Mouse (Mus musculus): ENCODE results near the gene Rab11fip3. TPM values are rescaled to one million over a fixed set of nuclear protein-coding genes. Genes with fewer than 3 reads are reported as not detected.
A peak's percentile ranks its signal among the peaks of the same experiment; 100 is the strongest.

Rab11fip3 gene
- polyA plus RNA-seq, 1 experiment from 2014 or later, result 31.0 TPM

GRCm38 (mm10) chr17:26021728-26022341 is 47.5 kb downstream of the Rab11fip3 start:
- no peak overlapping the region for H3K9ac ChIP-seq
- H3K27ac ChIP-seq (replicated peaks), result no peak overlapping the region
- ATAC-seq (ENCODE audit: low FRiP score, low read depth), result no peak
- no peak overlapping the region for H3K4me3 ChIP-seq
- H3K9me3 ChIP-seq, result no peaks in the 10 kb centered on the region
- WGBS, result 93% methylated on average over 9 of the region's 9 CpGs
- H3K27me3 ChIP-seq, result no peaks in the 10 kb centered on the region
- peaks cover 10% of the 10 kb centered on the region; the same call in 1 of the 2 replicates for H3K36me3 ChIP-seq
- no peaks in the 10 kb centered on the region for H3K4me1 ChIP-seq (replicated peaks)
- H3K4me2 ChIP-seq, result no peak overlapping the region

DNA sequence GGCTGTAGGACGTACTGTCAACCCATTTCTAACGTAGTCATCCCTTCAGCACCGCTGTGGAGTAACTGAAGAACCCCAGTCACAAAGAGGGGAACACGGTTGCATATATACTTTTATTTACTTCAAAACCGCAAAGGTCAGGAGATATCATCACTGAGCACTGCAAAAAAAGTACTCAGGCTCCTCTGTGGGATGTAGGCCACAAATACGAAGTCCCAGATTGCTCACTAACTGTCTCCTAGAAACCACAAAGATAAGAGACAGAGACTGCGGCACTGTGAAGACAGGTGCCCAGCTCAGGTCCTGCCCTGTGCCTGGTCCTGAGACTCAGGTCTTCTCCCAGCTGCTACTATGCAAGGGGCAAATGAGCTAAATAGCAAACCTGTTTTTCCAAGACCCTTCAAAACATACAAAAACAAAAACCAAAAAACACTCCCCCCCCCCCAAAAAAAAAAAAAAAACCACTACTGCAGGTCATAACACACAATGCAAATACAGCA is 48.5 kb downstream of the Rab11fip3 start:
- Histone ChIP-seq H3K36me3 (peaks cover 8% of the 10 kb centered on the region; the same call in 1 of the 2 replicates), H3K27me3 (no peaks in the 10 kb centered on the region), H3K4me2 (no peak overlapping the region), H3K9ac (no peak overlapping the region), H3K9me3 (no peaks in the 10 kb centered on the region), H3K4me3 (no peak overlapping the region), H3K4me1 (replicated peaks) (no peaks in the 10 kb centered on the region), H3K27ac (replicated peaks) (no peak overlapping the region)
- ATAC-seq (ENCODE audit: low FRiP score, low read depth), result no peak
- WGBS, result 94% methylated on average over 7 of the region's 7 CpGs

- WGBS, result 83% methylated on average over 3 of the region's 3 CpGs
- Histone ChIP-seq H3K4me3 (no peak overlapping the region), H3K36me3 (peaks cover 18% of the 10 kb centered on the region), H3K9me3 (no peaks in the 10 kb centered on the region), H3K9ac (no peak overlapping the region), H3K4me2 (no peak overlapping the region), H3K27ac (replicated peaks) (no peak overlapping the region), H3K4me1 (replicated peaks) (no peaks in the 10 kb centered on the region), H3K27me3 (no peaks in the 10 kb centered on the region)
- ATAC-seq (ENCODE audit: low FRiP score, low read depth), result no peak
These were observed 51.0 kb downstream of the Rab11fip3 start for GRCm38 (mm10) chr17:26018388-26018787.

- Histone ChIP-seq H3K27me3 (no peaks in the 10 kb centered on the region), H3K9ac (no peak overlapping the region), H3K4me3 (no peak overlapping the region), H3K4me1 (replicated peaks) (no peaks in the 10 kb centered on the region), H3K9me3 (no peaks in the 10 kb centered on the region), H3K27ac (replicated peaks) (no peak overlapping the region), H3K36me3 (peaks cover 17% of the 10 kb centered on the region), H3K4me2 (no peak overlapping the region)
- WGBS, result 86% methylated on average over 5 of the region's 5 CpGs
- ATAC-seq (ENCODE audit: low FRiP score, low read depth), result no peak
These were observed 51.4 kb downstream of the Rab11fip3 start for GRCm38 (mm10) chr17:26017949-26018348.

DNA sequence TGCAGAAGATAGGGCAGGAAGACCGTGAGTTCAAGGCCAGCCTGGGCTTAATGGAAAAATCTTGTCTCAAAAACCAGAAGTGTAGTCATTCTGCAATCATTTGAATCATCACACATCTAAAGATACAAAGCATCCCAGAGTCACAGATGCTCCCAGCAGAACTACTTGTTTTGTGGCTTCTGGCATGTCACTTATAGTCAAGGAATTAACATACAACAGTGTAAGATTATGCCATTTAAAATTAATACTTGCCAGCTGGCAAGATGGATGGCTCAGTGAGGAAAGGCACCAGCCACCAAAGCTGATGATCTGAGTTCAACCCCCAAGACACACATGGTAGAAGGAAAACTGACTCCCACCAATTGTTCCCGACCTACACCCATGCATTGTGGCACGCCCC is 52.3 kb downstream of the Rab11fip3 start:
- H3K36me3 ChIP-seq, result peaks cover 22% of the 10 kb centered on the region
- no peak overlapping the region for H3K4me2 ChIP-seq
- H3K4me3 ChIP-seq, result no peak overlapping the region
- ATAC-seq (ENCODE audit: low FRiP score, low read depth), result no peak
- H3K27me3 ChIP-seq, result no peaks in the 10 kb centered on the region
- 92% methylated on average over 3 of the region's 3 CpGs for WGBS
- H3K27ac ChIP-seq (replicated peaks), result no peak overlapping the region
- no peak overlapping the region for H3K9ac ChIP-seq
- 0 out of 2 replicates have a peak, but pooled peaks cover under 1% of the 10 kb centered on the region for H3K4me1 ChIP-seq (replicated peaks)
- H3K9me3 ChIP-seq, result no peaks in the 10 kb centered on the region

DNA sequence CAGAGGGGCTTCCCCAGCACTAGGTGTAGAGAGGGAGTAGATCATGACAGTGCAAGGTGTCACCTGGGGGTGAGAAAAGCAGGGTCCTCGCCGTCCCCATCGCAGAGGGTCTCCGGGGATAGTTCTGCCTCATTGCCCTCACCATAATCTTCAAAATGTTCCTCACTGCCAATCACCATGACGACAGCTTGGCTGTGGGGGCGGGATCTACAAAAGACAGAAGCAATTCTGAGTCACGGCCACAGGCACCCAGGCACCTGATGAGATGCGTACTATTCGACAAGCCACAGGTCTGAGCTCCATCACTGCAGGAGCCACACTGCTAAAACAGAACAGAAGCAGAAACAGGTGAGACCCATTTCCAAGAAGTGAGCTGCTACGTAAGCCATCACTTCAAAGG is 55.6 kb downstream of the Rab11fip3 start:
- 73% methylated on average over 10 of the region's 10 CpGs for WGBS

GRCm38 (mm10) chr17:26011841-26012460 is 57.4 kb downstream of the Rab11fip3 start:
- no peak overlapping the region for H3K27ac ChIP-seq (replicated peaks)
- 0 out of 2 replicates have a peak, but pooled peaks cover 6% of the 10 kb centered on the region for H3K4me1 ChIP-seq (replicated peaks)
- no peak for ATAC-seq (ENCODE audit: low FRiP score, low read depth)
- WGBS, result 12% methylated on average over 15 of the region's 15 CpGs
- no peak overlapping the region for H3K4me3 ChIP-seq
- H3K9me3 ChIP-seq, result no peaks in the 10 kb centered on the region
- peak overlapping the region; percentile 25; the same call in 1 of the 2 replicates for H3K4me2 ChIP-seq
- no peaks in the 10 kb centered on the region for H3K27me3 ChIP-seq
- no peak overlapping the region for H3K9ac ChIP-seq
- H3K36me3 ChIP-seq, result peaks cover 42% of the 10 kb centered on the region

More for the DNA sequence above, 55.6 kb downstream of the Rab11fip3 start:
- peaks cover 36% of the 10 kb centered on the region for H3K36me3 ChIP-seq
- no peaks in the 10 kb centered on the region for H3K27me3 ChIP-seq
- H3K9me3 ChIP-seq, result no peaks in the 10 kb centered on the region
- H3K9ac ChIP-seq, result no peak overlapping the region
- H3K4me2 ChIP-seq, result no peak overlapping the region
- no peak for ATAC-seq (ENCODE audit: low FRiP score, low read depth)
- 0 out of 2 replicates have a peak, but pooled peaks cover 6% of the 10 kb centered on the region for H3K4me1 ChIP-seq (replicated peaks)
- H3K4me3 ChIP-seq, result no peak overlapping the region
- H3K27ac ChIP-seq (replicated peaks), result no peak overlapping the region

DNA sequence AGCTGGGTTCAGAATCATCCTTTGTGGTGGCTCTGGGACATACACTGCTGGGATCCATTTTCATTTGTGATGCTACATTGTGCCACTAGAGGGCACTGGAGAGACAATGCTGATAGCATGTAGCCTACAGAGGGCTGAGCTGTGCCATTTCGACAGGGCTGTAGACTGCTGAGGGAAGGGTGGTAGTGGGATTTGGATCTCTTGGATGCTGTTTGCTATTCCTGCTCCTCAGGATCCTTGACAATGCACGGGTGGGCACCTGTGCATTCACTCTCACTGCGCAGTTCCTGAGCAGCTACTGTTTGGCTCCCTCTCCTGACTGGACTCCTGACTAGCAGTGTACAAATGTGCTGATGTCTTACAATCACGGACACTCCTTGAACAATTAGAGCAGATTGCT is 59.8 kb downstream of the Rab11fip3 start:
- Histone ChIP-seq H3K4me3 (no peak overlapping the region), H3K36me3 (peaks cover 49% of the 10 kb centered on the region), H3K9me3 (no peaks in the 10 kb centered on the region), H3K27ac (replicated peaks) (peak overlapping the region; percentile 17; the same call in 1 of the 2 replicates), H3K4me2 (no peak overlapping the region), H3K4me1 (replicated peaks) (0 out of 2 replicates have a peak, but pooled peaks cover 6% of the 10 kb centered on the region), H3K9ac (no peak overlapping the region), H3K27me3 (no peaks in the 10 kb centered on the region)
- 23% methylated on average over 4 of the region's 4 CpGs for WGBS
- ATAC-seq (ENCODE audit: low FRiP score, low read depth), result peak; percentile 87

DNA sequence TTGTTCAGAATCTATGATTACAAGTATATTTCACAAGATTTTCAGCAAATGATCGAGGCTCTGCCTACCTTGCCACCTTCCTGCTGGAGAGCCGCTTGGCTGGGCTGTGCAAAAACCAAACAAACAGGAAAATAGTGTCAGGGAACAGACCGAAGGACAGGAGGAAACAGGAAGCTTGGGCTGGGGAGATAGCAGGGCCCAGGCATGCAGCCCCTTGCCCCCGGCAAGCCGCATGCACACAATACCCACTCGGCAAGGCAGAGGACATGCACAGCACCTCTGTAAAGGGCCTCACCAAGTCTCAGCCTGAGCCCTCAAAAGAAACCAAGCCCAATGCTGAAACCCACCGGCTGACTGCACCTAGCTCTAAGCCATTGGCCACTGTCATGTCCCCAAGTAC is 60.6 kb downstream of the Rab11fip3 start:
- Histone ChIP-seq H3K4me1 (replicated peaks) (0 out of 2 replicates have a peak, but pooled peaks cover 6% of the 10 kb centered on the region), H3K4me2 (no peak overlapping the region), H3K27ac (replicated peaks) (no peak overlapping the region), H3K36me3 (peaks cover 48% of the 10 kb centered on the region), H3K27me3 (no peaks in the 10 kb centered on the region), H3K4me3 (no peak overlapping the region), H3K9ac (no peak overlapping the region), H3K9me3 (no peaks in the 10 kb centered on the region)
- 93% methylated on average over 7 of the region's 7 CpGs for WGBS
- no peak for ATAC-seq (ENCODE audit: low FRiP score, low read depth)

- Histone ChIP-seq H3K36me3 (peaks cover 48% of the 10 kb centered on the region), H3K9me3 (no peaks in the 10 kb centered on the region), H3K27me3 (no peaks in the 10 kb centered on the region), H3K4me2 (no peak overlapping the region), H3K4me1 (replicated peaks) (0 out of 2 replicates have a peak, but pooled peaks cover 6% of the 10 kb centered on the region), H3K4me3 (no peak overlapping the region), H3K27ac (replicated peaks) (no peak overlapping the region), H3K9ac (no peak overlapping the region)
- ATAC-seq (ENCODE audit: low FRiP score, low read depth), result no peak
These were observed 61.0 kb downstream of the Rab11fip3 start for GRCm38 (mm10) chr17:26008331-26008730.

- Histone ChIP-seq H3K27me3 (no peaks in the 10 kb centered on the region), H3K4me3 (no peak overlapping the region), H3K36me3 (peaks cover 46% of the 10 kb centered on the region), H3K9me3 (no peaks in the 10 kb centered on the region), H3K4me2 (no peak overlapping the region), H3K27ac (replicated peaks) (no peak overlapping the region), H3K4me1 (replicated peaks) (0 out of 2 replicates have a peak, but pooled peaks cover 6% of the 10 kb centered on the region), H3K9ac (no peak overlapping the region)
- no peak for ATAC-seq (ENCODE audit: low FRiP score, low read depth)
- WGBS, result 76% methylated on average over 2 of the region's 2 CpGs
These were observed 61.7 kb downstream of the Rab11fip3 start for GRCm38 (mm10) chr17:26007646-26008045.

- 88% methylated on average over 10 of the region's 10 CpGs for WGBS
- no peak for ATAC-seq (ENCODE audit: low FRiP score, low read depth)
- H3K27me3 ChIP-seq, result no peaks in the 10 kb centered on the region
- H3K9ac ChIP-seq, result no peak overlapping the region
- peaks cover 43% of the 10 kb centered on the region for H3K36me3 ChIP-seq
- no peak overlapping the region for H3K4me3 ChIP-seq
- H3K4me2 ChIP-seq, result no peak overlapping the region
- no peaks in the 10 kb centered on the region for H3K9me3 ChIP-seq
- H3K27ac ChIP-seq (replicated peaks), result no peak overlapping the region
- H3K4me1 ChIP-seq (replicated peaks), result 0 out of 2 replicates have a peak, but pooled peaks cover 2% of the 10 kb centered on the region
These were observed 63.5 kb downstream of the Rab11fip3 start for GRCm38 (mm10) chr17:26005731-26006450.

Data from hindbrain, embryonic 15.5 days (tissue).